Mouse (Mus musculus): ENCODE results near the gene Aph1b.

DNA sequence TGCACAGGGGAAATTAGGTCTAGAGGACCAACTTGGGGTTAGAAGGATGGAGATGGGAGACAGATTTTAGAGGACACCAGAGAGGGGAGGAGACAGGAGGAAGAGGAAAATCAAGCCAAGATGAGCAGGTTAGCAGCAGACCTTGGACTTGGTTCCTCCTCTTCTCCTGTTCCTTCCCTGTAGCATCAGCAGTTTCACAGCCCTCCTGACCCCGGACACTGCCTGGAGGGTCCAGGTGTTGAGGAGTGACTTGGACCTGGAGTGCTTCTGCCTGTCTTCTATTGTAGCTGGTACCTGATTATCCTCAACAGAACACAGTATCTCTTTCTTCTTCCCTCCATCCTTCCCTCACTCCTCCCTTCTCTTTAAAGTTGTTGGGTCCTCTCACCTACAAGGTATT, 26.6 kb downstream of the Aph1b start:
- TF ChIP-seq CTCF (IDR thresholded peaks at IDR 0.05; ENCODE audit: borderline replicate concordance, insufficient read depth, low read length) = no peak
- no peak for TF ChIP-seq POLR2A (IDR thresholded peaks at IDR 0.05; ENCODE audit: low read depth, low read length)
